Mouse (Mus musculus) forebrain, embryonic 13.5 days (tissue): ENCODE measurements at regions not wholly inside any gene's neighbourhood (a gene's known extent, or its start where the extent isn't known, plus 50 kb on each side); places are given as distances from the start of the nearest gene placed in this dataset.

Source experiments
- ATAC-seq: fragments of 200-750 bp; cut with Nextera tagmentation; 2 replicates; pipeline ENCODE4 v1.8.0; 2017
- H3K27ac ChIP-seq: fragments of 300-500 bp; sonication (generic); 2 replicates; pipeline ENCODE4 v1.5.1; 2015; ENCODE audit warnings: inconsistent platforms, mild to moderate bottlenecking, moderate library complexity
- H3K27me3 ChIP-seq: fragments of 300-500 bp; sonication (generic); 2 replicates; pipeline ENCODE4 v1.6.1; 2015; ENCODE audit warnings: mild to moderate bottlenecking, inconsistent platforms
- H3K36me3 ChIP-seq: fragments of 300-500 bp; sonication (generic); 2 replicates; pipeline ENCODE4 v1.6.1; 2015; ENCODE audit warnings: mild to moderate bottlenecking, inconsistent platforms; ENCODE audit not compliant: poor library complexity, severe bottlenecking
- H3K4me1 ChIP-seq: fragments of 300-500 bp; sonication (generic); 2 replicates; pipeline ENCODE4 v1.6.1; 2015; ENCODE audit warnings: inconsistent platforms
- H3K4me2 ChIP-seq: fragments of 300-500 bp; sonication (generic); 2 replicates; pipeline ENCODE4 v1.6.1; 2015; ENCODE audit warnings: inconsistent platforms, mild to moderate bottlenecking, moderate library complexity
- H3K4me3 ChIP-seq: fragments of 300-500 bp; sonication (generic); 2 replicates; pipeline ENCODE4 v1.5.1; 2015; ENCODE audit warnings: mild to moderate bottlenecking, inconsistent platforms
- H3K9ac ChIP-seq: fragments of 300-500 bp; sonication (generic); 2 replicates; pipeline ENCODE4 v1.6.1; 2015; ENCODE audit warnings: mild to moderate bottlenecking, inconsistent platforms
- H3K9me3 ChIP-seq: fragments of 300-500 bp; sonication (generic); replicated peaks from 2 replicates; pipeline ENCODE4 v1.6.1; 2016; ENCODE audit warnings: inconsistent platforms
- WGBS: fragments of 180-500 bp; shearing (Covaris S2); methylation state at CpG from one replicate; pipeline ENCODE4 v1.1.7; 2015; 5-methylcytosine and 5-hydroxymethylcytosine counted together

GRCm38 (mm10) chr1:18727259-18727658, 375.6 kb upstream of the Tfap2d start:
- H3K4me1 ChIP-seq: no peaks in the 10 kb centered on the region
- no peaks in the 10 kb centered on the region for H3K27me3 ChIP-seq
- no peak overlapping the region for H3K9ac ChIP-seq
- no peak overlapping the region for H3K4me3 ChIP-seq
- H3K4me2 ChIP-seq: no peak overlapping the region
- no peak for ATAC-seq
- no peaks in the 10 kb centered on the region for H3K36me3 ChIP-seq
- H3K9me3 ChIP-seq: peaks cover 5% of the 10 kb centered on the region; the same call in 1 of the 2 replicates
- no peak overlapping the region for H3K27ac ChIP-seq
- WGBS: 89% methylated on average over 3 of the region's 3 CpGs

- Histone ChIP-seq H3K36me3 (no peaks in the 10 kb centered on the region), H3K4me3 (no peak overlapping the region), H3K27me3 (no peaks in the 10 kb centered on the region), H3K9me3 (no peaks in the 10 kb centered on the region), H3K4me2 (no peak overlapping the region), H3K4me1 (no peaks in the 10 kb centered on the region), H3K9ac (no peak overlapping the region), H3K27ac (no peak overlapping the region)
- WGBS: 56% methylated on average over 3 of the region's 3 CpGs
- ATAC-seq: peak; percentile 89
These were observed 344.3 kb upstream of the Tfap2d start for GRCm38 (mm10) chr1:18758347-18759129.

GRCm38 (mm10) chr1:18793639-18794038, 309.2 kb upstream of the Tfap2d start:
- Histone ChIP-seq H3K27ac (no peak overlapping the region), H3K27me3 (no peaks in the 10 kb centered on the region), H3K36me3 (no peaks in the 10 kb centered on the region), H3K9ac (no peak overlapping the region), H3K4me2 (no peak overlapping the region), H3K9me3 (no peaks in the 10 kb centered on the region), H3K4me1 (no peaks in the 10 kb centered on the region), H3K4me3 (no peak overlapping the region)
- 56% methylated on average over 1 of the region's 1 CpGs for WGBS
- no peak for ATAC-seq
